Mouse (Mus musculus) G1E (cell line): ENCODE results near the gene Dct. TPM values are rescaled to one million over a fixed set of nuclear protein-coding genes. Genes with fewer than 3 reads are reported as not detected.

Experiments
- ATAC-seq: 2 replicates; pipeline ENCODE4 v1.8.0; 2016; ENCODE audit warnings: mild to moderate bottlenecking; ENCODE audit not compliant: insufficient number of reproducible peaks, poor library complexity, low FRiP score, severe bottlenecking; ENCODE audit errors: extremely low read depth
- DNase-seq: peaks from one replicate; pipeline ENCODE4 v3.0.0; 2012; ENCODE audit warnings: low spot score
- H3K27me3 ChIP-seq: 2 replicates; pipeline ENCODE4 v1.6.1; 2012; ENCODE audit warnings: mild to moderate bottlenecking, low read length, inconsistent platforms; ENCODE audit not compliant: insufficient read depth
- H3K36me3 ChIP-seq: replicated peaks from 2 replicates; pipeline ENCODE3; 2012; ENCODE audit warnings: mild to moderate bottlenecking, inconsistent platforms
- H3K4me1 ChIP-seq: 2 replicates; pipeline ENCODE4 v1.6.1; 2012; ENCODE audit warnings: low read depth, low read length, inconsistent platforms, mixed read lengths; ENCODE audit not compliant: insufficient read depth
- H3K4me3 ChIP-seq: 2 replicates; pipeline ENCODE4 v1.5.1; 2012; ENCODE audit warnings: low read depth, mild to moderate bottlenecking, inconsistent platforms, low read length, moderate library complexity, mixed read lengths
- H3K9me3 ChIP-seq: replicated peaks from 2 replicates; pipeline ENCODE4 v1.6.1; 2012; ENCODE audit warnings: inconsistent platforms
- CTCF ChIP-seq: IDR thresholded peaks from 2 replicates; pipeline ENCODE4 v1.5.1; 2012; ENCODE audit warnings: low read depth, low read length, inconsistent platforms, mixed read lengths
- GATA1 ChIP-seq: IDR thresholded peaks from 2 replicates; pipeline ENCODE4 v1.6.1; 2012; ENCODE audit warnings: borderline replicate concordance, low read length, inconsistent platforms, mixed read lengths
- GATA2 ChIP-seq: IDR thresholded peaks from 2 replicates; pipeline ENCODE4 v1.6.1; 2012; ENCODE audit warnings: low read depth, low read length, inconsistent platforms, borderline replicate concordance
- POLR2AphosphoS5 ChIP-seq: IDR thresholded peaks from 2 replicates; pipeline ENCODE4 v1.6.1; 2012; ENCODE audit warnings: low read depth, low read length, inconsistent platforms; ENCODE audit not compliant: insufficient replicate concordance
- TAL1 ChIP-seq: conservative IDR thresholded peaks from 2 replicates; pipeline ENCODE4 v1.6.1; 2012; ENCODE audit warnings: low read depth, low read length, inconsistent platforms, mixed read lengths
- polyA plus RNA-seq: library from polyadenylated mRNA; stranded (reverse); fragments of >175 nt; gene quantifications from 2 replicates; pipeline ENCODE4 v1.2.3, GENCODE M21; 2012
- total RNA-seq, 2 experiments: library from RNA; stranded (forward) in 1 of 2; stranded (reverse) in 1 of 2; fragments of 200-1000 nt in 1 of 2; fragments of >200 nt in 1 of 2; fragmentation: Nextera tagmentation in 1 of 2; gene quantifications; 2 replicates each; pipeline ENCODE4 v1.2.3; 2014 to 2017

Dct gene
- total and polyA plus RNA-seq, 3 experiments, result 0.44 TPM; not detected in 2

DNA sequence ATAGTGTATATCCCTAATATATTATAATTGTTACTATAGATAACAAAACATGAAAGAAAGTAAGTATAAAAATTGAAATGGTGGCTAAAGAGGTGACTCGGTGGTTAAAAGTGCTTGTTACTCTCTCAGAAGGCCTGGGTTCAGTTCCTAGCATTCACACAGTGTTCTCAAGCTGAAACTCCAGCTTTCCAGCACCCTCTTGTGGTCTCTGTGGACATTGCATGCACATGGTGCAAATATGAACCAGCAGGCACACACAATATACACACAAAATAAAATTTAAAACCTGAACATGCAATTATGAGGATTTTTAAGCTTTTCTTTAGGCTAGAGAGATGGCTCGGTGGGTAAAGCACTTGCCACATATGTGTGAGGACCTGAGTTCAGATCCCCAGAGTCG lies 24.5 kb downstream of the Dct start:
- Histone ChIP-seq H3K4me3 (no peak overlapping the region), H3K27me3 (no peaks in the 10 kb centered on the region), H3K4me1 (no peaks in the 10 kb centered on the region), H3K9me3 (peaks cover 7% of the 10 kb centered on the region), H3K36me3 (no peaks in the 10 kb centered on the region)
- no peak for DNase-seq
- no peak for TF ChIP-seq GATA2
- TF ChIP-seq GATA1, result no peak
- TF ChIP-seq POLR2AphosphoS5, result no peak
- no peak; the same call in 1 of the 2 replicates for TF ChIP-seq CTCF
- no peak for TF ChIP-seq TAL1
- peak; percentile 37; the same call in 1 of the 2 replicates for ATAC-seq

DNA sequence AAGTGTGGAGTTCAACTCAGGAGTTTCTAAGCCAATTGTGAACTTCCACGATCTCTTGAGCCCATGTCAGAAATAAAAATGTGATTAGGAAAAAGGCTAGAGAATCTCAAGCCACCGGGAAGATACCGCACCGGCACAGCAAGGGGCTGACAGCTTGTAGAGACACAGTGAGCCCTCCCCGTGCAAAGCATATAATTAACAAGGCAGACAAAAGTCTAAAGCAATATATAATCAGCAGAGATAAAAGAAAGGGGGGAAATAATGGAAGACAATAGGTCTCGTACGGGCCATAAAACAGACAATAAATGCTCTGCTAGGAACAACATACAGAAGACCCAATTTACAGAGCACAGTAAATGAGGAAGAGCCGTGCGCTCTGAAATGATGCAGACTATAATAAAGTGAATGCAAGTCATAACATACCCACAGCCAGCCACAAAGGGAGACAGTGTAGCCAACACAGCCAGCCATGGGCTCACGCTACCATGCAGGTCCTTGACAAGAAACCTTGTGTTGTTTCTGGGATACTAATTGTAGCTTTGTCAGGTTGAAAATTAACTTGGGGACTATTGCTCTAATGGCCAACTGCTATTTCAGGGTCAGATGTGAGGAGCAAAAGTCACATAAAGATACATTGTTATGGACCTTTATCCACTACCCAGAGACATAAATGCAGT lies 30.0 kb downstream of the Dct start:
- DNase-seq (no peak), ATAC-seq (no peak)
- TF ChIP-seq TAL1, result no peak
- TF ChIP-seq POLR2AphosphoS5, result no peak
- no peak for TF ChIP-seq GATA1
- TF ChIP-seq CTCF, result no peak
- no peak for TF ChIP-seq GATA2
- no peaks in the 10 kb centered on the region for H3K4me1 ChIP-seq
- peaks cover 9% of the 10 kb centered on the region for H3K9me3 ChIP-seq
- no peaks in the 10 kb centered on the region for H3K36me3 ChIP-seq
- H3K27me3 ChIP-seq, result no peaks in the 10 kb centered on the region
- H3K4me3 ChIP-seq, result no peak overlapping the region

DNA sequence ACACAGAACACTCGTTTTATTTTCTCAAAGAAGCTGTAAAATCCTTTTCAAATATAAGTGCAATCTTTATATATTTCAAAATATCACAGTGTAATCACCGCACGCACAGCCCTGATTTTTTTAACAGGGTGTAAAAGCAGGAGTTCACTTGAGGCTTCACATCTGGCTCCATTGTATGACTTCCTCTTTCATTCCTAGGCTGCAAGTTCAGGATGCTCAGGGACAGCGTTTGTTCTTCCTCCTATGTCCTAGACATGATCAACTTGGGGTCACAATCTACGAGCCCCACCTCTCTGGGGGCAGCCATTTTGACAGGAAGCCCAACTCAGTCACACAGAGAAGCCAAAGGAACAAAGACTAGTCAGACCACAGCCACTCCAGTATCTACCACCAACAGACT lies 32.7 kb downstream of the Dct start:
- TF ChIP-seq CTCF (no peak), TAL1 (no peak), POLR2AphosphoS5 (no peak), GATA2 (no peak), GATA1 (no peak)
- Histone ChIP-seq H3K9me3 (peaks cover 9% of the 10 kb centered on the region), H3K27me3 (no peaks in the 10 kb centered on the region), H3K4me3 (no peak overlapping the region), H3K36me3 (no peaks in the 10 kb centered on the region), H3K4me1 (no peaks in the 10 kb centered on the region)
- DNase-seq, result no peak
- no peak for ATAC-seq

DNA sequence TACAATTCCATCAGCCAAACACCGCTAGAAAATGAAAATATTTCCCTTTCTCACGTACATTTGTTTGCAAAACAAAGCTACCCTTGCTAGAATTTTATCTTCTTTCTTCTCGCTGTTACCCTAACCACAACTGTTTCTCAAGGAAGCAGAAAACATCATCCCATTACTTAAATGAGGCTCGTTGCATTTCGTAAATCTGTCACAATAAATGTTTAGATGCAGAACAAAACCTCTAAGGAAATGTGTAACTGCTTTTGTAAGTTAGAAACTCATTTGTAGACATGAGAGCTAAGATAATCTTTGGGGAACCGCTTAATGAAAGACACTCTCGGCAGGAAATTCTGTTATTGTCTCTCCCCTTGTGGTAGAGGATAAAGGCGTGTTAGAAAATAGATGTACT lies 38.8 kb downstream of the Dct start:
- no peak for TF ChIP-seq TAL1
- no peak for TF ChIP-seq GATA1
- no peak for TF ChIP-seq CTCF
- TF ChIP-seq POLR2AphosphoS5, result no peak
- TF ChIP-seq GATA2, result no peak
- no peak for ATAC-seq
- H3K36me3 ChIP-seq, result no peaks in the 10 kb centered on the region
- no peak for DNase-seq
- no peak overlapping the region for H3K4me3 ChIP-seq
- H3K4me1 ChIP-seq, result no peaks in the 10 kb centered on the region
- 0 out of 2 replicates have a peak, but pooled peaks cover 2% of the 10 kb centered on the region for H3K9me3 ChIP-seq
- no peaks in the 10 kb centered on the region for H3K27me3 ChIP-seq

DNA sequence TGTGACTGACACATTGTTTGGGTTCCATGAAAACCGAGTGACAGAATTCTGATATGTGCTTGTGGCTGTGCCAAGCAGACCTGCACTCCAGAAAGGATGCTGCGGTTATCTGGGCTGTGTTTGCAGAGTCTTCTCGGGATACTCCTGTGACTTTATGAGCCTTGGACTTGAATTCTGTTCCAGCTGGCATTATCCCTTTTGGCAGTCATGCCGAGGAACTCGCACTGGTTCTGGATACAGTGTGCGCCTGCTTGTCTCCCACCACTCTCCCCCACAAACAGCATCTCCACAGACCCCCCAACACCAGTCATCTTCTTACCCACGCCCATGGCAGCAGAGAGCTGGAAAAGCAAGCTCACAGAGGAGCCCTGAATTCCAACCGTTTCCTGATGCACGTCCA lies 42.5 kb downstream of the Dct start:
- H3K4me3 ChIP-seq, result no peak overlapping the region
- DNase-seq, result no peak
- peaks cover 5% of the 10 kb centered on the region; the same call in 1 of the 2 replicates for H3K9me3 ChIP-seq
- TF ChIP-seq POLR2AphosphoS5 (no peak), GATA2 (no peak), TAL1 (no peak), GATA1 (no peak), CTCF (no peak)
- ATAC-seq, result no peak
- H3K4me1 ChIP-seq, result no peaks in the 10 kb centered on the region
- no peaks in the 10 kb centered on the region for H3K27me3 ChIP-seq
- no peaks in the 10 kb centered on the region for H3K36me3 ChIP-seq

DNA sequence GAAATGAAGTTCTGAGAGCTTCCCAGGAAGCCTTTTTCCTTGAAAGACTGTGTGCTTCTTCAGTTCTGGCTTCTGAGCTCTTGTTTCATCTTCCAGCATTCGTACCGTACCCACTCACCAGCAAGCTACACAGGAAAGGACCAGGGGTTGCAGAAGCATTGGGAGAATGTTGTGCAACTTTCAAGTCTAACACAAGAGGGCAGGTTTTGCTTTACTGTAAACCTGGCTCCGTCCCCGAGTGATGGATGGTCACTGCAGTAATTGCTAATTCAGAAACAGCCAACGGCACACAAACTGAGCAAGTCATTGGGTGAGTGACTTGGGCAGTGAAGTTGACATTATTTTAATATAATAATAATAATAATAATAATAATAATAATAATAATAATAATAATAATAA lies 46.3 kb downstream of the Dct start:
- Histone ChIP-seq H3K27me3 (no peaks in the 10 kb centered on the region), H3K4me3 (no peak overlapping the region), H3K9me3 (peaks cover 25% of the 10 kb centered on the region), H3K4me1 (no peaks in the 10 kb centered on the region), H3K36me3 (no peaks in the 10 kb centered on the region)
- no peak for ATAC-seq
- TF ChIP-seq CTCF (no peak), POLR2AphosphoS5 (no peak), GATA2 (no peak), TAL1 (no peak), GATA1 (no peak)
- no peak for DNase-seq
